Mouse (Mus musculus) limb, embryonic 11.5 days (tissue): ENCODE data around the gene Hoxa6. TPM values are rescaled to one million over a fixed set of nuclear protein-coding genes. Genes with fewer than 3 reads are reported as not detected.
A peak's percentile ranks its signal among the peaks of the same experiment; 100 is the strongest.

Experiments
- ATAC-seq: fragments of 200-750 bp; cut with Nextera tagmentation; 2 replicates; pipeline ENCODE4 v1.8.0; 2017; ENCODE audit warnings: low read depth; ENCODE audit not compliant: insufficient number of reproducible peaks, low FRiP score, low TSS enrichment
- DNase-seq: peaks from one replicate; pipeline ENCODE4 v3.0.0-alpha.2; 2015; ENCODE audit warnings: low spot score
- H3K27ac ChIP-seq: fragments of 300-500 bp; sonication (generic); replicated peaks from 2 replicates; pipeline ENCODE4 v1.5.1; 2014; ENCODE audit warnings: low read depth, mild to moderate bottlenecking, low read length
- H3K27me3 ChIP-seq: fragments of 300-500 bp; sonication (generic); 2 replicates; pipeline ENCODE4 v1.6.1; 2014; ENCODE audit warnings: mild to moderate bottlenecking, low read length, mixed read lengths; ENCODE audit not compliant: control insufficient read depth, insufficient read depth
- H3K36me3 ChIP-seq: fragments of 300-500 bp; sonication (generic); 2 replicates; pipeline ENCODE4 v1.6.1; 2014; ENCODE audit warnings: mild to moderate bottlenecking, low read length, moderate library complexity, mixed read lengths; ENCODE audit not compliant: control insufficient read depth, insufficient read depth
- H3K4me1 ChIP-seq: fragments of 300-500 bp; sonication (generic); 2 replicates; pipeline ENCODE4 v1.6.1; 2014; ENCODE audit warnings: low read length, mixed read lengths; ENCODE audit not compliant: control insufficient read depth, insufficient read depth
- H3K4me2 ChIP-seq: fragments of 300-500 bp; sonication (generic); 2 replicates; pipeline ENCODE4 v1.6.1; 2014; ENCODE audit warnings: low read depth, mild to moderate bottlenecking, moderate library complexity; ENCODE audit not compliant: severe bottlenecking
- H3K4me3 ChIP-seq: fragments of 300-500 bp; sonication (generic); 2 replicates; pipeline ENCODE4 v1.5.1; 2014; ENCODE audit warnings: low read depth, low read length
- H3K9ac ChIP-seq: fragments of 300-500 bp; sonication (generic); 2 replicates; pipeline ENCODE4 v1.6.1; 2014; ENCODE audit warnings: mild to moderate bottlenecking, low read length
- H3K9me3 ChIP-seq: fragments of 300-500 bp; sonication (generic); 2 replicates; pipeline ENCODE4 v1.6.1; 2016; ENCODE audit warnings: low read length; ENCODE audit not compliant: control insufficient read depth
- WGBS: fragments of 180-500 bp; shearing (Covaris S2); extraction: QIAGEN DNeasy Blood & Tissue Kit; methylation state at CpG from one replicate; pipeline ENCODE4 v1.1.7; 2014; 5-methylcytosine and 5-hydroxymethylcytosine counted together
- polyA plus RNA-seq: library from polyadenylated mRNA; unstranded; fragments of >200 nt; fragmentation: Nextera tagmentation; extraction: Ambion mirVana; gene quantifications from 2 replicates; pipeline ENCODE4 v1.2.1, GENCODE M21; 2014

Hoxa6 gene
- polyA plus RNA-seq, 1 experiment from 2014 or later = 4.6 TPM

GRCm38 (mm10) chr6:52249415-52249738 lies 40.9 kb upstream of the Hoxa6 start:
- no peak for DNase-seq
- peak overlapping the region; percentile 99 for H3K4me3 ChIP-seq
- H3K36me3 ChIP-seq = no peaks in the 10 kb centered on the region
- peak overlapping the region; percentile 83 for H3K4me2 ChIP-seq
- peak overlapping the region; percentile 93; the same call in 1 of the 2 replicates for H3K27ac ChIP-seq
- peaks cover 13% of the 10 kb centered on the region for H3K4me1 ChIP-seq
- H3K9me3 ChIP-seq = no peaks in the 10 kb centered on the region
- peaks cover 4% of the 10 kb centered on the region; the same call in 1 of the 2 replicates for H3K27me3 ChIP-seq
- 2% methylated on average over 16 of the region's 16 CpGs for WGBS
- H3K9ac ChIP-seq = peak overlapping the region; percentile 94
- no peak for ATAC-seq

GRCm38 (mm10) chr6:52248638-52249414 lies 40.3 kb upstream of the Hoxa6 start:
- peak; percentile 70 for DNase-seq
- peak overlapping the region; percentile 93 for H3K27ac ChIP-seq
- peak overlapping the region; percentile 99 for H3K4me3 ChIP-seq

GRCm38 (mm10) chr6:52247766-52248637 lies 39.5 kb upstream of the Hoxa6 start:
- Histone ChIP-seq H3K9ac (peak overlapping the region; percentile 94), H3K27me3 (peaks cover 4% of the 10 kb centered on the region; the same call in 1 of the 2 replicates), H3K4me3 (peak overlapping the region; percentile 99), H3K4me2 (peak overlapping the region; percentile 83), H3K9me3 (no peaks in the 10 kb centered on the region), H3K4me1 (peaks cover 11% of the 10 kb centered on the region), H3K36me3 (no peaks in the 10 kb centered on the region), H3K27ac (peak overlapping the region; percentile 93)
- 1% methylated on average over 23 of the region's 23 CpGs for WGBS
- no peak for ATAC-seq
- peak; percentile 80 for DNase-seq

More at GRCm38 (mm10) chr6:52248638-52249414, 40.3 kb upstream of the Hoxa6 start:
- H3K4me1 ChIP-seq = peaks cover 13% of the 10 kb centered on the region
- H3K9me3 ChIP-seq = no peaks in the 10 kb centered on the region
- ATAC-seq = no peak
- peak overlapping the region; percentile 94 for H3K9ac ChIP-seq
- H3K27me3 ChIP-seq = peaks cover 4% of the 10 kb centered on the region; the same call in 1 of the 2 replicates
- peak overlapping the region; percentile 83 for H3K4me2 ChIP-seq
- WGBS = 2% methylated on average over 27 of the region's 27 CpGs
- no peaks in the 10 kb centered on the region for H3K36me3 ChIP-seq

- no peaks in the 10 kb centered on the region for H3K36me3 ChIP-seq
- 3% methylated on average over 3 of the region's 3 CpGs for WGBS
- peaks cover 17% of the 10 kb centered on the region for H3K4me1 ChIP-seq
- H3K4me2 ChIP-seq = peak overlapping the region; percentile 83
- peaks cover 4% of the 10 kb centered on the region; the same call in 1 of the 2 replicates for H3K27me3 ChIP-seq
- H3K27ac ChIP-seq = peak overlapping the region; percentile 99
- peak overlapping the region; percentile 99 for H3K4me3 ChIP-seq
- DNase-seq (peak; percentile 57), ATAC-seq (no peak)
- H3K9ac ChIP-seq = peak overlapping the region; percentile 100
- H3K9me3 ChIP-seq = no peaks in the 10 kb centered on the region
Observed at GRCm38 (mm10) chr6:52246916-52247315, 38.4 kb upstream of the Hoxa6 start.

GRCm38 (mm10) chr6:52246403-52246803 lies 37.9 kb upstream of the Hoxa6 start:
- WGBS = under 1% methylated on average over 26 of the region's 26 CpGs
- Histone ChIP-seq H3K4me3 (peak overlapping the region; percentile 99), H3K27ac (peak overlapping the region; percentile 99), H3K4me1 (peaks cover 20% of the 10 kb centered on the region), H3K9me3 (no peaks in the 10 kb centered on the region), H3K27me3 (peaks cover 4% of the 10 kb centered on the region; the same call in 1 of the 2 replicates), H3K36me3 (no peaks in the 10 kb centered on the region), H3K4me2 (peak overlapping the region; percentile 83), H3K9ac (peak overlapping the region; percentile 100)
- ATAC-seq = no peak
- DNase-seq = peak; percentile 76

GRCm38 (mm10) chr6:52245757-52246142 lies 37.2 kb upstream of the Hoxa6 start, which contains the start of gene Hoxa11:
Gene Hoxa11 (minus strand): TSS chr6:52245810.
- Histone ChIP-seq H3K4me1 (peaks cover 20% of the 10 kb centered on the region), H3K9ac (peak within 1 kb of the TSS; percentile 100), H3K27ac (peak within 1 kb of the TSS; percentile 99), H3K27me3 (peaks cover 3% of the 10 kb centered on the region; the same call in 1 of the 2 replicates), H3K4me3 (peak within 1 kb of the TSS; percentile 99), H3K36me3 (no peaks in the 10 kb centered on the region), H3K9me3 (no peaks in the 10 kb centered on the region), H3K4me2 (peak within 1 kb of the TSS; percentile 83)
- 0% methylated on average over 20 of the region's 20 CpGs for WGBS
- ATAC-seq = peak; percentile 32; the same call in 1 of the 2 replicates
- peak; percentile 81 for DNase-seq

GRCm38 (mm10) chr6:52245040-52245756 lies 36.7 kb upstream of the Hoxa6 start:
- ATAC-seq (0 out of 2 replicates have a peak, but pooled peaks have one; percentile 2), DNase-seq (peak; percentile 78)
- Histone ChIP-seq H3K27ac (peak overlapping the region; percentile 99), H3K4me2 (peak overlapping the region; percentile 83), H3K4me3 (peak overlapping the region; percentile 99), H3K9ac (peak overlapping the region; percentile 100), H3K9me3 (no peaks in the 10 kb centered on the region), H3K27me3 (no peaks in the 10 kb centered on the region), H3K36me3 (no peaks in the 10 kb centered on the region), H3K4me1 (peaks cover 17% of the 10 kb centered on the region)
- under 1% methylated on average over 71 of the region's 71 CpGs for WGBS
